Mouse (Mus musculus) olfactory bulb, adult 2 months (tissue): ENCODE measurements around the gene Gm49325.

Experiments used
- CTCF ChIP-seq: fragments of 200-500 bp; IDR thresholded peaks from 2 replicates; pipeline ENCODE4 v1.5.1; 2012; ENCODE audit warnings: low read depth, mild to moderate bottlenecking, low read length, moderate library complexity; ENCODE audit not compliant: insufficient read depth
- POLR2A ChIP-seq: fragments of 200-500 bp; IDR thresholded peaks from 2 replicates; pipeline ENCODE4 v1.6.1; 2012; ENCODE audit warnings: mild to moderate bottlenecking, low read depth, low read length, moderate library complexity; ENCODE audit not compliant: insufficient read depth

GRCm38 (mm10) chr10:77603021-77603420 lies 3.0 kb upstream of the Gm49325 start:
- TF ChIP-seq CTCF = no peak
- TF ChIP-seq POLR2A = no peak
